Mouse (Mus musculus) left cerebral cortex, adult 9 months (tissue): Measurements from ENCODE around the gene Znfx1.

ENCODE experiments used
- DNase-seq, 2 experiments: peaks; one replicate each; pipeline ENCODE4 v3.0.0; 2022; ENCODE audit warnings: low spot score in 2 of 2

Gene Znfx1

DNA sequence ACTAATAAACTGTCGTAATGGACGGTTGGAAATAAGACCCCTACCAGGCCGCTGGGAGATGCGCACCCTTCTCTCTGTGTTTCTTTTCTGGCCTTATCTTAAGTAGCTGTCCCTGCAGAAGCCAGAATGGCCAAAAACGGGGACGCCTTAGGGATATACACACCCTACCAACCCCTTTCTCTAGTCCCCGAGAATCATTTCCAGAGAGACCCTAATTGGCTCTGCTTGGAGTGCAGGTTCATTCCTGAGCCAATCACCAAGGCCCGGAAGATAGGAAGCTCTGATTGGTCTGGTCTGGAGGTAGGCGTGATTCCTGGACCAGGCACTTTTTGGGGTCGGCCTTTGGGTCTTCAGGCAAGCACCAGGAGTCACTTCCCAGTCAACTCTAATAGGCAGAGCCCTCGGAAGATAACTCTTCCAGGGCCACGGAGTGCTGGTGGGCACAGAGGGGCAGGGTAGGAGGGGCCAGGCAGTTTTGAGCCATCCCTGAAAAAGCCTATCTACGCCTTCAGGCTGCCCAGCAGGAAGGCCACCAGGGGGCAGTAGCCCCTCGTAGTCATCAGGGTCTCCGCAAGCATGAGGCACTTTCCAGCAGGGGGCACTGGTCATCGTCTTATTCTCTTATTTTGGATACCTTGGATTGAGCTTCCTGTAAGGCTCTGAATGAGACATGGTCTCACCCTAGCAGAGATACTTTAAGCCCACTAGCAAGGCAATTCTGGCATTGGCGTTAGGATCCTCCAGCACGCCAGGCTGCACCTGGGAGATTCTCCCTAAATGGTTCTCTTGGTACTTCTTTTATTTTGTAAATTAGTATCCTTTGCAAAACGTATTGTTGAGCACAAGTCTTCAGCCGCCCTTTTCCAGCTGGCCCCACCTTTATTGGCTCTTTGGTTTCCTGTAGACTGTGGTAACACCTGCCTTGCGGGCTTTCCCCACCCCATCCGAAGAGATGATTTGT, 9.1 kb upstream of the Znfx1 start:
- DNase-seq = peak; percentile 90 to 98

DNA sequence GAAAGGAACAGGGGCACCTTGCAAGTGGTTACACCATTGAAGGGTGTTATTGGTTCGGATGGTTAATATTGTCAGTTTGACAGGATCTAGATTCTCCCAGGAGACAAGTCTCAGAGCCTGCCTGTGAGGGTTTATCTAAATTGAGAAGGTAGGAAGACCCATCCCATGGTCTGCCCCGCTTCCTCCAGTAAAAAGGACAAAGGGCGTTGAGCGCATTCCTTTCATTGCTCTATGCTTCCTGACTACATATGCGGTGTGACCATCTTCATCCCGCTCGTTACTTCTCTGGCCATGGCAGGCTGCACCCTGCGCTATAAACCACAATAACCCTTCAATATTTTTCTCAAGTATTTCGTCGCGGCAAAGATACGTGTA, 8.4 kb upstream of the Znfx1 start:
- no peak for DNase-seq

DNA sequence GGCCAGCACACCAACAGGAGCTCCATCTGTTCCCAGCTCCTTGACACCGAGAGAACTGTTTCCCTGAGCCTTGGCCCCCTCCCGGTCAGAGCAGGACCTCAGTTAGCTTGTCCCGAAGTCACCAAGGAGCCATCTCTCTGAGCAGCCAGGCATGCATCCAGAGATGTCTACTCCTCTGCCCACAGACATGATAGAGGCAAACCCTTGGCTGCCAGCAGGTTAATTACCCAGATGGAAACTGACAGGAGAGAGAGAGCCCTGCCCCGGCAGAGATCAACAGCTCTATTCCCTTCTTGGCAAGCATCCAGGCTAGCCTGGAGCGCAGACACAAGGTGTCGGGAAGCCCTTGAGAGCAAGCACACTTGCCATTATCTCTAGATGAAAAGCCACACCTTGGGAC, 7.5 kb upstream of the Znfx1 start:
- no peak for DNase-seq

DNA sequence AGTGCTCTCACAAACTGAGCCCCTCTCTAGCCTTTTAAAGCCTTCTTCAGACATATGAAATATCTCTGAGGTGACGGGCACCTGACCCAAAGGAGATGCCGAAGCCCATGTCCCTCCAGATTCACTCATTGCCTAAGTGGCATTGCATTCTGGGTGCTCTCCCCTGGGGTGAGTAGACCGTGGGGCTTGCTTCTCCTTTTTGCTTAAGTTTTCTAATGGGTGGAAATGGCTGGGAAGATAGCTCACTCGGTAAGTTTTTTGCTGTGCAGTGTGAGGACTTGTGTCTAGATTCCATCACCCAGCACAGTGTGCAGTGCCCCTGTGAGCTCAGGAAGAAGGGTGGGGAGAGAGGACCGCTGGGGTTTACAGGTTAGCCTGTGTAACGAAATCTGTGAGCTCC, 4.8 kb upstream of the Znfx1 start:
- DNase-seq = no peak

DNA sequence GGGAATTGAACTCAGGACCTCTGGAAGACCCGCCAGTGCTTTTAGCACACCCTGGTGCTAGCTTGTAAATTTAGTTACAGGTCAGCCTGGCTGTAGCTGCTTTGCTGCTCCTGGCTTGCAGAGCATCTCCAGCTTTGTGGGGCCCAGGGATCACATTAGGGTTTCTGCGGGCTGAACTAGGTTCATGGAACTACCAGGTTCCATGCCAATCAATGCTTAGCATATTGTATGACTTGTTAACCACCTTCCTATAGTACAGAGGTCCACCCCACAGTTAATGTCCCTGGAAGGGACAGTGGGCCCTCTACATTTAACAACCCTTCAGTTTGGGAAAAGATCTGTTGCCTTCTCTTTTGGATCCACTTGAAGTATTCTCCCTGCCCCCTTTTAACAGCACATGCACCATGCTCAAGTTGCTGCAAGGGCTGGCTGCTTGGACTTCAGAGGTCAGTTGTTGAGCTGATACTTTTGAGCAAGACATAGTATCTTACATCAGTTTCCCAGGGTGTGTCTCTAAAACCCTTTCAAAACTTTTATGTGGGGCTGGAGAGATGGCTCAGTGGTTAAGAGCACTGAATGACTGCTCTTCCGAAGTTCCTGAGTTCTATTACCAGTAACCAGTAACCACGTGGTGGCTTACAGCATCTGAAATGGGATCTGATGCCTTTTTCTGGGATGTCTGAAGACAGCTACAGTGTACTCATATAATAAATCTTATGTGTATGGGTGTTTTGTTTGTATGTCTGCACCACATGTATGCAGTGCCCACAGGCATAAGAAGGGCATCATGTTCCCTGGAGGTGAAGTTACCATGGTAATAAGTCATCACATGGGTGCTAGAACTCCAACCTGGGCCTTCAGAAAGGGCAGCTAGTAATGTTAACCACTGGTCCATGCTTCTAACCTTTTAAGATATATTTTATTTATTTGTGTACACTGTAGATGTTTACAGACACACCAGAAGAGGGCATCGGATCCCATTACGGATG, 4.0 kb upstream of the Znfx1 start:
- no peak for DNase-seq

DNA sequence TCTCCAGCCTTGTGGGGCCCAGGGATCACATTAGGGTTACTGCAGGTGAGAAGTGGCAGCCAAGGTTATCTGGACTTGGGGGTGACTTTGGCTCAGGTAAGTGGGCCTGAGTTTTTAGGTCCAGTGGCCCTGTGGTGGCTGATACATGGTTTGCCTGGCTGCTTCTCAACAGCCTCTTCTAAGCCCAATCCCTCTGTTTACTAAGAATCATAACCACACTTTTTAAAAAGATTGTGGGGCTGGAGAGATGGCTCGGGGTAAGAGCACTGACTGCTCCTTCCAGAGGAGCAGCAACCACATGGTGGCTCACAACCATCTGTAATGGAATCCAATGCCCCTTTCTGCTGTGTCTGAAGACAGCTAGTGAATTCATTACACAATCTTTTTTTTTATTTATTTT, 3.2 kb upstream of the Znfx1 start:
- no peak for DNase-seq

DNA sequence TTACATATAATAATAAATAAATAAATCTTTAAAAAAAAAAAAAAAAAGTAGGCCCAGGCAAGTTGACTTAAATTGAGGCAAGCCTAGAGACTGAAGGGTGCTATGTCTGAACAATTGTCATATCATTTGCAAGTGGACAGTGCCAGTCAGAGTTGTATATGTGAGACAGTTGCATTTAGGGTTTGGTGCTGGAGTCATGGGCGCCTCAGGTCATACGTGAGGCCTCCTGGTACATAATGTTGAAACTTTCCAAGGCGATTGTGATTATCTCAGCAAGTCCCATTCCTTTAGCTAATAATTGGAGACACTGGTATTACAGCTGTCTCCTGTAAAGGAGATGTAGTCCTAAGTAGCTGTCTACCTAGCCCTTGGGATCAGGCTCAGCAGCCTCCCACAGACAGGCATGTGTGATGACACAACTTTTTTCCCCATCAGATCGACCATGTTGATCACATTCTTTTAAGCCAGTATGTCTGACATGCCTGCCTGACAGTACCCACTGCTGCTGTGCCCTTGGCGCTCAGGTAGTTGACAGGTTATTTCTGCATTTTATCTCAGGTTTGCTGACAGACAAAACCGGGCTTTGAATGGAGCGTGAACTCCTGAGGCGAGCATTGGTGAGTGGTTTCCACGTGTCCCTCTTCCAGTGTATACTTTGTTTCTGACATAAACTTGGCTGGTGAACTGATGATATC, 1.9 kb upstream of the Znfx1 start:
- no peak for DNase-seq

DNA sequence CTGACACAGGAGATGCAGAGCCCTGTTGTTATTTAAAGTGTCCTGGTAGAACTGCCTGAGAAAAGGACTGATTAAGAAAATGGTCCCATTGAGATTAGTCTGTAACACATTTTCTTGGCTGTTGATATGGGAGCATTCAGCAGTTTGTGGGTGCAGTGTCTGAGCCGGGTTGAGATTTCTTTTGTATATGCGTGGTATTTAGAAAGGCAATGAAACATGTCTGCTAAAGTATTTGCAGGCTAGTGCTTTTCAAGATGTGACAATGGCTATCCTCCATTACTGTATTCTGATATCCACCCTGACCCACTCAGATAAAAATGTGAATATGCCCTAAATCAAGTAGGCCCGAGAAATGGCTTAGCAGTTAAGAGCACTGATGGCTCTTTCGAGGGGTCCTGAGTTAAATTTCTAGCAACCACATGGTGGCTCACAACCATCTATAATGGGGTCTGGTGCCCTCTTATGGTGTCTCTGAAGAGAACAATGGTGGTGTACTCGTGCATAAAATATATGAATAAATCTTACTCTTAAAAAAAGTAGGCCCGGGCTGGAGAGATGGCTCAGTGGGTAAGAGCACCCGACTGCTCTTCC, 1.2 kb upstream of the Znfx1 start:
- DNase-seq = no peak

DNA sequence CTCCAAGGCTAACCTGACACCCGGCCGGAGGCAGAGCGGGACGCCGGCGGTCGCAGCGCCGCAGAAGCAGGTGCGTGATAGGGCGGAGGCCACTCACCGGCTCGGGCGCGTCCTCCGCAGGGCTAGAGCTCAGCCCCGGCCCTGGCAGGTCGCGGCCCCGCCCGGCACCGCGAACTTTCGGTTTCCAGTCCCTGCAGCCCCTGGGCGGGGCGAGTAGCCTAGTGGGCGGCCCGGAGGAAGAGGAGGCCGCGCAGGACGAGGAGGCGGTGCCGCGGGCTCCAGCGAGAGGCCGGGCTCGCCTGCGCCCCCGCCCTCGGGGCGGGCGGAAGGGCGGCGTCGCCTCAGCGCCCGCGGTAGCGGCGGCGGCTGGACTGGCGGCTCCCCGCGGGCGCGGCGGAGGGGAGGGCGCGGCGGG, 311 bp downstream of the Znfx1 start:
- peak; percentile 73 to 84 for DNase-seq

DNA sequence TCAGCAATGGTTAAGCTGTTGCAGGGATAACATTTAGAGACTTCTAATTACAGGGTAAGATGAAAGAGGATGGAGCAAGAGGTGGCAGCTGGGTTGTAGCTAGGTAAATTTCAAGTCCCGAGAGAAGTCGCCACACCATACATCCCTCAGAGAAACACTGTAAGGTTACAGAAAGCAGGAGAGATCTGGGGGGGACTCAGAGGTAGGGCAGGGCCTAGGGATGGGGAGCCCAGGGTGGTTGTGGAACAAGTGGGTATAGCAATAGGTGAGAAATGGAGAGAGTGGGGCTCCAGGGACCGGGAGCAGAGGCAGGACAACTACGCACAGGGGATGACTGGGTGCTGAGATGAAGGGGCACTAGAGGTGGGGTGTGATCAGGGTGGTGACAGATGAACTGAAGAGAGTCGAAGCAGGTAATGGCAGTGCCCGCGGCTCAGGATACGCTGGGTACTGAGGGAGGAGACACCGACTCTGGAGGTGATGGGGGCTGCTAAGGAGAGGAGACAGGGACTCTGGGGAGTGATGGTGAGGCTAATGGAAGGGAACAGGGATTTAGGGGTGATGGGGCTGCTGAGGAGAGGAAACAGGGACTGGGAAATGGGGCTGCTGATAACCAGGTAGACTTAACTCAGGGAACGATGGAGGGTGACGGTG, 1.3 kb downstream of the Znfx1 start:
- DNase-seq = no peak

DNA sequence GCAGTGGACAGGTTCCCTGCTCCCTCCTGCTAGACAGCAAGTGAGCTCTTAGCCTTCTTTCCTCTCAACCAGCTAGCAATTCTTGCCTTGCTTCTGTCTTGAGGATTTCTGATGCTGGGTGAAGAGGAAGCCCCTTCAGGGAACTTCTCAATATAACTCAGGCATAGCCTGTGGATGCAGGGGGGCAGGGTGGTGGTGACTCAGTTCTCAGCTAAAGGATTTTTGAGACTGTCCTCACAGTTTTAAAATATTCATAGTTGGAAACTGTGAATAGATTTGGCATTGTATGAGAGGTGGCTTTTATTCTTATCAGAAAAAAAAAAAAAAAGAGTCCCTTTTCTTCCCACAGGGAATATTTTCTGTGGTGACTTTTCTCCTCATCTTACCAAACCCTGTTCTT, 2.1 kb downstream of the Znfx1 start:
- no peak for DNase-seq

DNA sequence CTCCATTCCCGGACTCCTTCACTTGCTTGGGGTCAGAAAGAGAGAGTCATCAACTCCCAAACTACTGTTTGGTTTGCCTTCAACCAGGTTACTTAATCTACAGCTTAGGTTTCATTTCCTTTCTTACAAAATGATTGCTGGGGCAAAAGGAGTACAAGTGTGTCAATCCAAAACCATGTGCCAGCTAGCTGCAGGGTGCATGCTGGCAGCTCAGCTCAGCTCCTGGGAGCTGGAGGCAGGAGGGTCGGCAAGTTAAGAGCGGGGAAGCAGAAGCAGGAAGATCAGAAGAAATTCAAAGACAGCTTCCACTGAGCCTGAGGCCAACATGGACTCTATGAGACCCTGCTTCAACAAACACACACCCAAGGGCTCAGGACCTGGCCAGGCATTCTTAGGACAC, 2.5 kb downstream of the Znfx1 start:
- no peak for DNase-seq

DNA sequence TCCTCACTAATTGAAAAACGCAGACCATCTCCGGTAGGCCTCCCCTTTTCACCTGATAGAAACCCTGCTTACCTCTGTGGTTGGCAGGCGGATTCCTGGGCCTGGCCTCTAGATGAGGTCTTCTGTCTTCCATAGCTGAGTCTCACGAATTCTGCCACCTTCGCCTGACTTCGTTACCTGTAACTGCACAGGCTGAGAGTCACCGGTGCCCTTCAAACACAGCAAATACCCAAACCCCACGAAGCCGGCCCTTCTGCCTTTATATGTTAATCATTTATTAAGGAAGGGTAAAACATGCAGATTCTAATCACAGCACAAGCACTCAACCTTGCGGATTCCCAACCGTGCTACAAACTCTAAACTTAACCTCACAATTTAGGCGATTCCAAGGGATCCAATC, 2.9 kb downstream of the Znfx1 start:
- no peak for DNase-seq

DNA sequence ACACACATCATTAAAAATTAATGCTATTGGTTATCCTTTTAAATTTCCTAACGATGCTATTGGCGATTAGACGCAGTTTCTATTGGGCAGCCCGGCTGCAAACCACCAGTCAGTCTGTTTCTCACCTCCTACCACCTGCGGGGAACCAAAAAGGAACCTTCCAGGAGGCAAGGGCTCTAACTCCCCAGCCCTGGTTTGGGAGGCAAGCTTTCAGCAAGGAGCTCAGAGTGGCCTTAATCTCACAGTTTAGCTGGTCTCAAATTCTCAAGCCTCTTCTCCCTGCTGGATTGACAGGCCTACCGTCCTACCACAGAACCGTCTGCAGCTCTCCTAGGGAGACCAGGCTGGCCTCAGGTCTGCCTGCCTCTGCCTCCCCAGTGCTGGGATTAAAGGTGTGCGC, 3.3 kb downstream of the Znfx1 start:
- no peak for DNase-seq

DNA sequence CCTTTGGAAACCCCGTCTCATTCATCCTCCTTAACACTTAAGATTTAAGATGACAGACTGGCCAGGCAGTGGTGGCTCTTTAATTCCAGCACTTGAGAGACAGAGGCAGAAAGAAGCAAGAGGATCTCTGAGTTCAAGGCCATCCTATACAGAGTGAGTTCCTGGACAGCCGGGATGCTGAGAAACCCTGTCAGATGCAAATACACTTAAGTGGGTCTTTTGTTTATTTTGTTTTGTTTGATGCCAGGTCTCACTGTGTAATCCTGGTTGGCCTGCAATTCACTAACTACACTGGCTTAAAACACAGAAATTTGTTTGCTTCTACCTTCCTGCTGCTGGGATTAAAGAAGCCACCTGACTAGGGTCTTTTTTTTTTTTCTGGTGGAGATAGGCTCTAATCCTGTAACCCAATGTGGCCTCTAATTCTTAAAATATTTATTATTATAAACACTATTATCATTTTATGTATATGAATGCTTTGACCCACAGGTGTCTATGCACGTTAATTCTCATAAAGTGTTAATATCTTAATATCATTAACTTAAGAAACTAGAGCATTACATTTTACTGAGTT, 3.9 kb downstream of the Znfx1 start:
- no peak for DNase-seq

DNA sequence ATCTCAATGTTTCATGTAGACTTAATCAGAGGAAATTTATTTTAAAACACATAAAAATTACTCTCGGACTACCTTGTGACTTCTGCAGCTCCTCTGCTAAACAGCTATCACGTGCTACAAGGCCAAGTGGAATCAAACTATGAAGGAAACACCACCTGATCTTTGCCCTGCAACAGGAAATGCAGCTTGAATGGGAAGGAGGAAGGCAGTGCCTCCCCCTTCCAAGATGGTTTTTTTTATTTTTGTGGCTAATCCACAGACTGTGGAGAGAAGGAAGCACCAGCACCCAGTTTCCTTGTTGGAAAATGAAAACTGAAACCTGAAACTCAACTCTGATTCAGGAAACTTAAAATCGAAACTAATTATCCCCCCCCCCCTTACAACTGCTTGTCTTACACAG, 4.6 kb downstream of the Znfx1 start:
- DNase-seq = no peak

DNA sequence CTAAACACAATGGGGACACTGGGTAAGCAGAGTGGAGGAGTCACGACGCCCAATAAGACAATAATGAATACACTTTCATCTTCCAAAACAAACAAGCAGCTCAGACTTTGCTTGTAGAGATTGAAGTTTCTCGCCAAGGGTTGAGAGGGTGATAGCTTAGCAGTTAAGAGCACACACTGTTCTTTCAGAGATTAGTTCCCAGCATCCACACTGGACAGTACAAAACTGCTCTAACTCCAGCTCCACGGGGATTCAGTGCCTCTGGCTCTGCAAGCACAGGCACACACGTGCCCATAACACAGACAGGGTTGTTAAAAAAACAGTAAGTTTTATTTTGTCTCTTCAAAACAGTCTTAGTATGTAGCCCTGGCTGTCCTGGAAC, 5.9 kb downstream of the Znfx1 start:
- DNase-seq = no peak

DNA sequence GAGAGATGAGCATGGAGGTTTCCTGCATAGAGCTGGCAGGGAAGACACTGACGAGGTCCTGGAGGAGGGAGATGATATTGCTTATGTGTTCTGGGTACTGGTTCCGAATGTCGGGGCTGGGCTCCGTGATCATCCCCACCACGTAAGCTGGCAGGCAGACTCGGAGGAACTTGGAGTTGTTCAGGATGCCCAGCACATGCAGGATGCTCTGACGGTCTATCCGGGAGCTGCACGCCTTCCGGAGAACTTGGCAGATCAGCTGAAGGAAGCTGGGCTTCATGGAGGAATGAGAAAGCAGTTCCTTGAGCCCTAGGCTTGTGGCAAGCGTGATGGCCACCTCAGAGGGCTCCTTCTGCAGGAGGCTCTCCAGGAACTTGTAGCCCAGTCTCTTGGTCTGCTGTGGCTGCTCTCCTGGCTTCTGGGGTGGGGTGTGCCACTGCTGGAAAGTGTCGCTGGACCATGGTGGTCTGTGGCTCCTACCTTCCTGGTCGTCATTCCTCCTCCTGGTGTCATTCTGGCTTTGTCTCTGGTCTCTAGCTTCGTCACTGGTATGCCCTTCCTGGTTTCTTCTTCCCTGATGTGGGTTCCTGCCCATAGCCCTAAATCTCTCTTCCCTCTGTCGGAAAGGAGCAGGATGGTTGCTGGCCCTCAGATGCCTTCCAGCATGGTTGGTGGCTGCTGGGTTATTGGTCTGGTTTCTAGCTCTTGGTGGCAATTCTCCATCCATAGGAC, 6.4 kb downstream of the Znfx1 start:
- no peak for DNase-seq

DNA sequence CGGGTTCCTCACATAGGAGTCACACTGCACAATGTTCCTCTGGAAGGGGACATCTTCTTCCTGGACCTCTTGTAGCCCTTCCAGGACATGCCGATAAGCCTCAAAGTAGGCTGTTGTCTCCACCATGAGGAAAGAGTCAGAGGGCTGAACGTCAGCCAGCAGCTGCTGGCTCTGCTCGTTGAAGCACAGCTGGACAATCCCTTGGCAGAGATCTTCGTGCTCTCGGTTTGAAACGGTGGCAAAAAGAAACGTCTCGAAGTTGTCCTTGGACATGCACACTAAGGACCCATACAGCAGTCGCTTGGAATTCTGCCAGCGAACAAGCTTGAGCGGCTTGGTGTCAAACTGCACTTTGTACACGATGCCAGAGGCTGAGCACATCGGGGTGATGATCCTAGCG, 7.4 kb downstream of the Znfx1 start:
- DNase-seq = no peak
